ENCODE assay signal across 24 mouse cellular contexts in genomic region chr12:91997404-91997803, GRCm38 (mm10).
DNase-seq lines count a peak whose midpoint lies in the region; ATAC-seq and TF ChIP-seq lines count a peak whose summit lies in the region.
"Had no signal": no experiment of that assay in that cellular context is flagged by ENCODE, and none has a peak within 500 bp of the region (broad histone marks: within the 10 kb centered on the region; RNA-seq: fewer than 3 reads in every experiment).

No protein-coding gene starts in this region.

- no peaks in the 10 kb centered on the region for H3K9me3 ChIP-seq in forebrain, embryonic 11.5 days (ENCODE audit: control insufficient read depth, low read length)
- H3K9me3 ChIP-seq in forebrain, postnatal 0 days (ENCODE audit: low read length) = no peaks in the 10 kb centered on the region
- no peaks in the 10 kb centered on the region for H3K9me3 ChIP-seq in kidney, postnatal 0 days (replicated peaks; ENCODE audit: low read length)
- no peaks in the 10 kb centered on the region for H3K9me3 ChIP-seq in forebrain, embryonic 14.5 days (replicated peaks; ENCODE audit: control insufficient read depth, low read length)
- no peaks in the 10 kb centered on the region for H3K9me3 ChIP-seq in hindbrain, postnatal 0 days (ENCODE audit: low read length)
- H3K9me3 ChIP-seq: embryonic facial prominence, embryonic 12.5 days; embryonic facial prominence, embryonic 15.5 days; heart, embryonic 10.5 days; heart, embryonic 13.5 days had no signal

- TF ChIP-seq CTCF in forebrain, postnatal 0 days (IDR thresholded peaks at IDR 0.05; ENCODE audit: low read depth) = no peak
- no peak for TF ChIP-seq CTCF in kidney, postnatal 0 days (IDR thresholded peaks at IDR 0.05; ENCODE audit: low read depth)
- TF ChIP-seq CTCF in hindbrain, postnatal 0 days (IDR thresholded peaks at IDR 0.05; ENCODE audit: low read depth) = no peak

- H3K27me3 ChIP-seq in forebrain, embryonic 11.5 days (ENCODE audit: control insufficient read depth, insufficient read depth, low read length) = no peaks in the 10 kb centered on the region
- H3K27me3 ChIP-seq in forebrain, postnatal 0 days (ENCODE audit: insufficient read depth, low read length) = no peaks in the 10 kb centered on the region
- no peaks in the 10 kb centered on the region for H3K27me3 ChIP-seq in kidney, postnatal 0 days (ENCODE audit: insufficient read depth, low read length)
- H3K27me3 ChIP-seq in forebrain, embryonic 14.5 days (replicated peaks; ENCODE audit: control insufficient read depth, insufficient read depth, low read length) = no peaks in the 10 kb centered on the region
- H3K27me3 ChIP-seq in hindbrain, postnatal 0 days (ENCODE audit: insufficient read depth, low read length) = no peaks in the 10 kb centered on the region
- H3K27me3 ChIP-seq: embryonic facial prominence, embryonic 12.5 days; embryonic facial prominence, embryonic 15.5 days; heart, embryonic 13.5 days had no signal

- ATAC-seq in forebrain, embryonic 11.5 days (replicated peaks; ENCODE audit: low FRiP score) = 0 out of 2 replicates have a peak, but pooled peaks have one; percentile 21
- ATAC-seq in forebrain, postnatal 0 days = no peak
- ATAC-seq in kidney, postnatal 0 days (replicated peaks; ENCODE audit: low FRiP score, low read depth) = no peak
- ATAC-seq in forebrain, embryonic 14.5 days = peak; percentile 70
- ATAC-seq in hindbrain, postnatal 0 days = no peak
- ATAC-seq: intestine, postnatal 0 days; Patski had no signal

- no peak for DNase-seq in forebrain, embryonic 11.5 days (ENCODE audit: low spot score)
- DNase-seq in forebrain, postnatal 0 days = no peak
- peak; percentile 51 for DNase-seq in kidney, postnatal 0 days (ENCODE audit: low spot score)
- DNase-seq in kidney, postnatal 36 days = no peak
- DNase-seq in forebrain, embryonic 14.5 days (ENCODE audit: low spot score) = peak; percentile 60
- no peak for DNase-seq in hindbrain, postnatal 0 days (ENCODE audit: low spot score)
- DNase-seq: adrenal gland, postnatal 10 days; adrenal gland, postnatal 36 days; cerebellum, adult 11 months; cerebellum, adult 2 months; cerebellum, adult 9-11 months; cerebellum, postnatal 25 days; gastrocnemius, postnatal 10 days; gastrocnemius, postnatal 36 days; heart, adult 2 months; heart, postnatal 14 days; heart, postnatal 4 days had no signal

- no peaks in the 10 kb centered on the region for H3K4me1 ChIP-seq in forebrain, embryonic 11.5 days (replicated peaks; ENCODE audit: control insufficient read depth, insufficient read depth, low read length)
- no peaks in the 10 kb centered on the region for H3K4me1 ChIP-seq in forebrain, postnatal 0 days (ENCODE audit: insufficient read depth)
- H3K4me1 ChIP-seq in kidney, postnatal 0 days (replicated peaks; ENCODE audit: insufficient read depth, low read length) = no peaks in the 10 kb centered on the region
- no peaks in the 10 kb centered on the region for H3K4me1 ChIP-seq in forebrain, embryonic 14.5 days (ENCODE audit: control insufficient read depth, insufficient read depth, low read length)
- H3K4me1 ChIP-seq in hindbrain, postnatal 0 days (ENCODE audit: insufficient read depth, low read length) = no peaks in the 10 kb centered on the region
- H3K4me1 ChIP-seq: embryonic facial prominence, embryonic 12.5 days; embryonic facial prominence, embryonic 15.5 days; heart, embryonic 10.5 days; heart, embryonic 13.5 days had no signal

- H3K27ac ChIP-seq in forebrain, embryonic 11.5 days (ENCODE audit: low read depth, low read length) = no peak overlapping the region
- H3K27ac ChIP-seq in forebrain, postnatal 0 days (ENCODE audit: low read depth, low read length) = no peak overlapping the region
- H3K27ac ChIP-seq in kidney, postnatal 0 days = no peak overlapping the region
- no peak overlapping the region for H3K27ac ChIP-seq in forebrain, embryonic 14.5 days (ENCODE audit: low read depth, low read length)
- H3K27ac ChIP-seq in hindbrain, postnatal 0 days = no peak overlapping the region
- H3K27ac ChIP-seq: embryonic facial prominence, embryonic 12.5 days; embryonic facial prominence, embryonic 15.5 days; heart, adult 2 months; heart, embryonic 10.5 days; heart, embryonic 13.5 days; hindbrain, embryonic 14.5 days had no signal

- no peak overlapping the region for H3K9ac ChIP-seq in forebrain, embryonic 11.5 days (ENCODE audit: low read length)
- H3K9ac ChIP-seq in forebrain, postnatal 0 days = no peak overlapping the region
- no peak overlapping the region for H3K9ac ChIP-seq in kidney, postnatal 0 days (ENCODE audit: low read depth, low read length)
- no peak overlapping the region for H3K9ac ChIP-seq in forebrain, embryonic 14.5 days (ENCODE audit: low read length)
- H3K9ac ChIP-seq in hindbrain, postnatal 0 days (replicated peaks; ENCODE audit: low read length) = no peak overlapping the region
- H3K9ac ChIP-seq: embryonic facial prominence, embryonic 12.5 days; embryonic facial prominence, embryonic 15.5 days; heart, embryonic 13.5 days; hindbrain, embryonic 14.5 days had no signal

- no peak overlapping the region for H3K4me2 ChIP-seq in forebrain, embryonic 11.5 days (ENCODE audit: low read depth, low read length, severe bottlenecking)
- no peak overlapping the region for H3K4me2 ChIP-seq in forebrain, postnatal 0 days (ENCODE audit: low read depth)
- no peak overlapping the region for H3K4me2 ChIP-seq in kidney, postnatal 0 days (ENCODE audit: low read length)
- no peak overlapping the region for H3K4me2 ChIP-seq in forebrain, embryonic 14.5 days (ENCODE audit: low read length)
- H3K4me2 ChIP-seq in hindbrain, postnatal 0 days (ENCODE audit: low read depth, low read length) = no peak overlapping the region
- H3K4me2 ChIP-seq: embryonic facial prominence, embryonic 12.5 days; embryonic facial prominence, embryonic 15.5 days; heart, embryonic 13.5 days; hindbrain, embryonic 14.5 days had no signal

- 33% methylated on average over 1 of the region's 1 CpGs for WGBS in forebrain, embryonic 11.5 days
- 19% methylated on average over 1 of the region's 1 CpGs for WGBS in forebrain, postnatal 0 days
- WGBS in kidney, postnatal 0 days = 20% methylated on average over 1 of the region's 1 CpGs
- 9% methylated on average over 1 of the region's 1 CpGs for WGBS in forebrain, embryonic 14.5 days
- 77% methylated on average over 1 of the region's 1 CpGs for whole genome bisulfite sequencing in hindbrain, postnatal 0 days

- H3K36me3 ChIP-seq in forebrain, embryonic 11.5 days (ENCODE audit: control insufficient read depth, insufficient read depth, low read length) = no peaks in the 10 kb centered on the region
- no peaks in the 10 kb centered on the region for H3K36me3 ChIP-seq in forebrain, postnatal 0 days (ENCODE audit: insufficient read depth)
- H3K36me3 ChIP-seq in kidney, postnatal 0 days (ENCODE audit: insufficient read depth, low read length) = no peaks in the 10 kb centered on the region
- H3K36me3 ChIP-seq in forebrain, embryonic 14.5 days (ENCODE audit: control insufficient read depth, insufficient read depth, low read length) = no peaks in the 10 kb centered on the region
- H3K36me3 ChIP-seq in hindbrain, postnatal 0 days (ENCODE audit: insufficient read depth, low read length) = no peaks in the 10 kb centered on the region
- H3K36me3 ChIP-seq: embryonic facial prominence, embryonic 12.5 days; embryonic facial prominence, embryonic 15.5 days; heart, embryonic 10.5 days; heart, embryonic 13.5 days had no signal

- H3K4me3 ChIP-seq in forebrain, embryonic 11.5 days (ENCODE audit: low read depth, low read length) = no peak overlapping the region
- no peak overlapping the region for H3K4me3 ChIP-seq in forebrain, postnatal 0 days (ENCODE audit: low read depth, low read length)
- H3K4me3 ChIP-seq in kidney, postnatal 0 days (replicated peaks; ENCODE audit: low read depth, low read length) = no peak overlapping the region
- no peak overlapping the region for H3K4me3 ChIP-seq in forebrain, embryonic 14.5 days (ENCODE audit: low read depth, low read length)
- no peak overlapping the region for H3K4me3 ChIP-seq in hindbrain, postnatal 0 days (ENCODE audit: low read length)
- H3K4me3 ChIP-seq: embryonic facial prominence, embryonic 12.5 days; embryonic facial prominence, embryonic 15.5 days; heart, adult 2 months; heart, embryonic 10.5 days; heart, embryonic 13.5 days had no signal

Comparison
In these comparisons a context has a peak if more than half of its experiments do, and no peak if none do; other contexts are left out.
1. ATAC-seq: peak in forebrain, embryonic 11.5 days (single experiment) and forebrain, embryonic 14.5 days (single experiment); none in forebrain, postnatal 0 days (single experiment), kidney, postnatal 0 days (single experiment) and hindbrain, postnatal 0 days (single experiment).
2. DNase-seq: peak in kidney, postnatal 0 days (single experiment) and forebrain, embryonic 14.5 days (single experiment); none in forebrain, embryonic 11.5 days (single experiment), forebrain, postnatal 0 days (single experiment), kidney, postnatal 36 days (0 of 2) and hindbrain, postnatal 0 days (single experiment).